Mouse (Mus musculus) limb, embryonic 11.5 days (tissue): ENCODE data around the gene Ufd1. TPM values are rescaled to one million over a fixed set of nuclear protein-coding genes. Genes with fewer than 3 reads are reported as not detected.

Experiments used
- ATAC-seq: fragments of 200-750 bp; cut with Nextera tagmentation; 2 replicates; pipeline ENCODE4 v1.8.0; 2017; ENCODE audit warnings: low read depth; ENCODE audit not compliant: insufficient number of reproducible peaks, low FRiP score, low TSS enrichment
- DNase-seq: peaks from one replicate; pipeline ENCODE4 v3.0.0-alpha.2; 2015; ENCODE audit warnings: low spot score
- H3K27ac ChIP-seq: fragments of 300-500 bp; sonication (generic); replicated peaks from 2 replicates; pipeline ENCODE4 v1.5.1; 2014; ENCODE audit warnings: low read depth, mild to moderate bottlenecking, low read length
- H3K27me3 ChIP-seq: fragments of 300-500 bp; sonication (generic); 2 replicates; pipeline ENCODE4 v1.6.1; 2014; ENCODE audit warnings: mild to moderate bottlenecking, low read length, mixed read lengths; ENCODE audit not compliant: control insufficient read depth, insufficient read depth
- H3K36me3 ChIP-seq: fragments of 300-500 bp; sonication (generic); 2 replicates; pipeline ENCODE4 v1.6.1; 2014; ENCODE audit warnings: mild to moderate bottlenecking, low read length, moderate library complexity, mixed read lengths; ENCODE audit not compliant: control insufficient read depth, insufficient read depth
- H3K4me1 ChIP-seq: fragments of 300-500 bp; sonication (generic); 2 replicates; pipeline ENCODE4 v1.6.1; 2014; ENCODE audit warnings: low read length, mixed read lengths; ENCODE audit not compliant: control insufficient read depth, insufficient read depth
- H3K4me2 ChIP-seq: fragments of 300-500 bp; sonication (generic); 2 replicates; pipeline ENCODE4 v1.6.1; 2014; ENCODE audit warnings: low read depth, mild to moderate bottlenecking, moderate library complexity; ENCODE audit not compliant: severe bottlenecking
- H3K4me3 ChIP-seq: fragments of 300-500 bp; sonication (generic); 2 replicates; pipeline ENCODE4 v1.5.1; 2014; ENCODE audit warnings: low read depth, low read length
- H3K9ac ChIP-seq: fragments of 300-500 bp; sonication (generic); 2 replicates; pipeline ENCODE4 v1.6.1; 2014; ENCODE audit warnings: mild to moderate bottlenecking, low read length
- H3K9me3 ChIP-seq: fragments of 300-500 bp; sonication (generic); 2 replicates; pipeline ENCODE4 v1.6.1; 2016; ENCODE audit warnings: low read length; ENCODE audit not compliant: control insufficient read depth
- WGBS: fragments of 180-500 bp; shearing (Covaris S2); extraction: QIAGEN DNeasy Blood & Tissue Kit; methylation state at CpG from one replicate; pipeline ENCODE4 v1.1.7; 2014; 5-methylcytosine and 5-hydroxymethylcytosine counted together
- polyA plus RNA-seq: library from polyadenylated mRNA; unstranded; fragments of >200 nt; fragmentation: Nextera tagmentation; extraction: Ambion mirVana; gene quantifications from 2 replicates; pipeline ENCODE4 v1.2.1, GENCODE M21; 2014

Gene Ufd1
- polyA plus RNA-seq, result 96.5 and 106 TPM in 2 replicates

- H3K36me3 ChIP-seq, result peaks cover 12% of the 10 kb centered on the region; the same call in 1 of the 2 replicates
- peak; percentile 92 for DNase-seq
- peak within 1 kb of the TSS; percentile 79 for H3K4me2 ChIP-seq
- no peaks in the 10 kb centered on the region for H3K9me3 ChIP-seq
- H3K9ac ChIP-seq, result peak within 1 kb of the TSS; percentile 77
- H3K4me3 ChIP-seq, result peak within 1 kb of the TSS; percentile 72
- WGBS, result under 1% methylated on average over 42 of the region's 42 CpGs
- no peak within 1 kb of the TSS; the same call in 1 of the 2 replicates for H3K27ac ChIP-seq
- H3K27me3 ChIP-seq, result no peaks in the 10 kb centered on the region
- peak; percentile 96 for ATAC-seq
- peaks cover 4% of the 10 kb centered on the region; the same call in 1 of the 2 replicates for H3K4me1 ChIP-seq
Observed at GRCm38 (mm10) chr16:18811468-18812384, at the start of gene Ufd1, which contains the start of gene Cdc45. TSS of gene Ufd1 (plus strand) at chr16:18811779. TSS of gene Cdc45 (minus strand) at chr16:18811987.

GRCm38 (mm10) chr16:18762960-18763359 is 48.6 kb upstream of the Ufd1 start:
- WGBS, result 73% methylated on average over 3 of the region's 3 CpGs
- no peaks in the 10 kb centered on the region for H3K27me3 ChIP-seq
- no peak overlapping the region for H3K27ac ChIP-seq
- H3K4me1 ChIP-seq, result no peaks in the 10 kb centered on the region
- DNase-seq, result no peak
- H3K9me3 ChIP-seq, result no peaks in the 10 kb centered on the region
- ATAC-seq, result no peak
- H3K4me3 ChIP-seq, result no peak overlapping the region
- H3K36me3 ChIP-seq, result no peaks in the 10 kb centered on the region
- H3K4me2 ChIP-seq, result no peak overlapping the region
- H3K9ac ChIP-seq, result no peak overlapping the region

DNA sequence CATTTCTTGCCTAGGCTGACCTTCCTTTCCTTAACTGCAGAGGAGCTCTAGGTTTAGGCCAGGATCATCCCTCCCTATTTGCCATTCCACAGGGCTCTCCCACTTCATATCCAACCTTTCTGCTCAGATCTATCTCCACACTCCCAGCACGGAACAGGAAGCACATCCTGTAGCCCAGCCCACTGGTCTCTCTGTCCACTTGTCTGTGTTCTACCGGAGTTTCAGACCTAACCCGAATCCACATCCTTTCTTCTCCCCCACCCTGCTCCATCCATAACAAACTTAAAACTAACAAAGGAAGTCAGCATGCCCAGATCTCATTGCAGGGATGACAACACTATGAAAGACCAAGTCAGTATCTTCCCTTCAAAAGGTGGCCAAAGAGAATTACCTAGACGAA is 45.2 kb upstream of the Ufd1 start:
- no peaks in the 10 kb centered on the region for H3K27me3 ChIP-seq
- no peak overlapping the region for H3K4me2 ChIP-seq
- H3K27ac ChIP-seq, result no peak overlapping the region
- 74% methylated on average over 4 of the region's 4 CpGs for WGBS
- H3K4me1 ChIP-seq, result no peaks in the 10 kb centered on the region
- DNase-seq (no peak), ATAC-seq (no peak)
- no peaks in the 10 kb centered on the region for H3K36me3 ChIP-seq
- no peak overlapping the region for H3K4me3 ChIP-seq
- no peaks in the 10 kb centered on the region for H3K9me3 ChIP-seq
- H3K9ac ChIP-seq, result no peak overlapping the region

DNA sequence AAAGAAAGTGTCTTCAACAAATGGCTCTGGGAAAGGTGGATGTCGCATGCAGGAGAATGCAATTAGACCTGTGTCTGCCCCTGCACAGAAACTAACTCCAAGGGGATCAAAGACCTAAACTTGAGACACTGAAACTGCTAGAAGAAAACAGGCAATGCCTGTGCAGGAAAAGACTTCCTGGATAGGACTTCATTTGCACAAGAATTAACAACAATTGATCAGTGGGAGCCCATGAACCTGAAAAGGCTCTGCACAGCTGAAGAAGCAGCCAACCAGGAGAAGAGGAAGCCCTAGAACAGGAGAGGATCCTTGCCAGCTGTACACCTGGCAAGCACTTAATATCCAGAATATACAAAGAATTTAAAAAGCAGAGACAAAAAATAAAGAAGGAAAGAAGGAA is 42.1 kb upstream of the Ufd1 start:
- Histone ChIP-seq H3K4me2 (no peak overlapping the region), H3K36me3 (no peaks in the 10 kb centered on the region), H3K9me3 (no peaks in the 10 kb centered on the region), H3K27ac (no peak overlapping the region), H3K4me1 (no peaks in the 10 kb centered on the region), H3K27me3 (no peaks in the 10 kb centered on the region), H3K4me3 (no peak overlapping the region), H3K9ac (no peak overlapping the region)
- ATAC-seq (no peak), DNase-seq (no peak)
- WGBS, result 70% methylated on average over 1 of the region's 1 CpGs

- WGBS, result 31% methylated on average over 2 of the region's 2 CpGs
Observed at GRCm38 (mm10) chr16:18773936-18774335, 37.6 kb upstream of the Ufd1 start.

GRCm38 (mm10) chr16:18775621-18776555 is 35.7 kb upstream of the Ufd1 start:
- peaks cover 9% of the 10 kb centered on the region; the same call in 1 of the 2 replicates for H3K4me1 ChIP-seq
- 36% methylated on average over 18 of the region's 18 CpGs for WGBS
- no peak overlapping the region for H3K4me2 ChIP-seq
- H3K4me3 ChIP-seq, result no peak overlapping the region
- H3K36me3 ChIP-seq, result peaks cover 6% of the 10 kb centered on the region; the same call in 1 of the 2 replicates
- no peak overlapping the region for H3K9ac ChIP-seq
- no peak overlapping the region for H3K27ac ChIP-seq
- ATAC-seq (no peak), DNase-seq (peak; percentile 27)
- H3K27me3 ChIP-seq, result peaks cover 48% of the 10 kb centered on the region
- no peaks in the 10 kb centered on the region for H3K9me3 ChIP-seq

More at GRCm38 (mm10) chr16:18773936-18774335, 37.6 kb upstream of the Ufd1 start:
- no peak overlapping the region for H3K4me3 ChIP-seq
- H3K27me3 ChIP-seq, result peaks cover 41% of the 10 kb centered on the region
- no peaks in the 10 kb centered on the region for H3K9me3 ChIP-seq
- H3K36me3 ChIP-seq, result no peaks in the 10 kb centered on the region
- no peak overlapping the region for H3K4me2 ChIP-seq
- H3K27ac ChIP-seq, result no peak overlapping the region
- peaks cover 9% of the 10 kb centered on the region; the same call in 1 of the 2 replicates for H3K4me1 ChIP-seq
- no peak overlapping the region for H3K9ac ChIP-seq
- DNase-seq, result no peak
- ATAC-seq, result no peak

- DNase-seq (no peak), ATAC-seq (no peak)
- Histone ChIP-seq H3K9ac (peak within 1 kb of the TSS; percentile 52), H3K4me2 (peak within 1 kb of the TSS; percentile 53), H3K9me3 (no peaks in the 10 kb centered on the region), H3K27ac (no peak within 1 kb of the TSS), H3K27me3 (peaks cover 48% of the 10 kb centered on the region), H3K4me1 (peaks cover 9% of the 10 kb centered on the region; the same call in 1 of the 2 replicates), H3K36me3 (peaks cover 8% of the 10 kb centered on the region; the same call in 1 of the 2 replicates), H3K4me3 (peak within 1 kb of the TSS; percentile 35)
- WGBS, result 4% methylated on average over 19 of the region's 19 CpGs
Observed at GRCm38 (mm10) chr16:18776556-18777100, 35.0 kb upstream of the Ufd1 start, which contains the start of gene Cldn5. TSS of gene Cldn5 (plus strand) at chr16:18776847.
